26 mouse cellular contexts compared by ENCODE assay signal in the genomic region with DNA sequence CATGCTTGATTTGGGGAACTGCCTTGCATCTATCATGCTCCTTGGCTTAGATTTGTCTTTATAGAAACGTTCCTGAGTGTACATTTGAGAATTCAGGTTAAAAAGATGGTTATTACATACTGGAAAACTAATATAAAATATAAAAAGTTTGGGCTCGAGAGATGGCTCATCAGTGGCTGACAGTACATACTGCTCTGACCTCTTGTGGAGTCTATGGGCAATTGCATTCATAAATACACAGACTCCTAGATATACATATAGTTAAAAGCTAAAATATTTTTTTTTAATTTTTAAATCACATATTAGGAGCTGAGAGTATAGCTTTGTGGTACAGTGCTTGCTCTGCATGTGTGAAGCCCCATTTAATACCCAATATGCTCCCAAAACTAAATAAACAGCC. TPM values are rescaled to one million over a fixed set of nuclear protein-coding genes. Genes with fewer than 3 reads are reported as not detected.
DNase-seq lines count a peak whose midpoint lies in the region; ATAC-seq and TF ChIP-seq lines count a peak whose summit lies in the region.
"Had no signal": no experiment of that assay in that cellular context is flagged by ENCODE, and none has a peak within 500 bp of the region (broad histone marks: within the 10 kb centered on the region; RNA-seq: fewer than 3 reads in every experiment).

No protein-coding gene starts in this region.

- H3K4me2 ChIP-seq in forebrain, postnatal 0 days (ENCODE audit: low read depth): no peak overlapping the region
- no peak overlapping the region for H3K4me2 ChIP-seq in forebrain, embryonic 16.5 days (ENCODE audit: low read length)
- H3K4me2 ChIP-seq: embryonic facial prominence, embryonic 12.5 days; forebrain, embryonic 15.5 days; hindbrain, embryonic 15.5 days; midbrain, embryonic 11.5 days; neural tube, embryonic 13.5 days had no signal

- intact Hi-C loops in left cerebral cortex, adult 2 months (cut with DNase I): no loop called here
- intact Hi-C loops in left cerebral cortex, postnatal 14 days (cut with DNase I): no loop called here

- DNase-seq in forebrain, postnatal 0 days: no peak
- DNase-seq in left cerebral cortex, adult 2 months (ENCODE audit: extremely low spot score in 1 of 2, low spot score in 2 of 2): no peak
- DNase-seq in left cerebral cortex, postnatal 14 days (ENCODE audit: low spot score in 2 of 2): no peak
- DNase-seq in 416B (ENCODE audit: low read depth): peak; percentile 25
- DNase-seq in cerebellum, adult 9-10 months: no peak
- DNase-seq: adrenal gland, adult 8-10 months; cerebellum, postnatal 10 days; heart, adult 11 months; heart, postnatal 36 days; kidney, adult 11 months; left cerebral cortex, postnatal 4 days; lung, adult 2 months; lung, postnatal 36 days had no signal

- no peak for ATAC-seq in forebrain, postnatal 0 days
- no peak for ATAC-seq in forebrain, embryonic 16.5 days
- ATAC-seq in megakaryocyte progenitor cell, adult 5-6 weeks (replicated peaks; ENCODE audit: poor library complexity): peak; percentile 52; the same call in 1 of the 2 replicates
- ATAC-seq: forebrain, embryonic 15.5 days had no signal

- H3K9me3 ChIP-seq in forebrain, postnatal 0 days (ENCODE audit: low read length): no peaks in the 10 kb centered on the region
- H3K9me3 ChIP-seq in forebrain, embryonic 16.5 days (ENCODE audit: control insufficient read depth, low read length): no peaks in the 10 kb centered on the region
- H3K9me3 ChIP-seq: embryonic facial prominence, embryonic 12.5 days; forebrain, embryonic 15.5 days; hindbrain, embryonic 15.5 days; neural tube, embryonic 13.5 days had no signal

- no peaks in the 10 kb centered on the region for H3K4me1 ChIP-seq in forebrain, postnatal 0 days (ENCODE audit: insufficient read depth)
- H3K4me1 ChIP-seq in forebrain, embryonic 16.5 days (replicated peaks; ENCODE audit: control insufficient read depth, insufficient read depth, low read length): no peaks in the 10 kb centered on the region
- H3K4me1 ChIP-seq: embryonic facial prominence, embryonic 12.5 days; forebrain, embryonic 15.5 days; hindbrain, embryonic 15.5 days; neural tube, embryonic 13.5 days had no signal

- no peak overlapping the region for H3K4me3 ChIP-seq in forebrain, postnatal 0 days (ENCODE audit: low read depth, low read length)
- no peak overlapping the region for H3K4me3 ChIP-seq in forebrain, embryonic 16.5 days (replicated peaks; ENCODE audit: low read length)
- H3K4me3 ChIP-seq in left cerebral cortex, adult 2 months: no peak overlapping the region
- H3K4me3 ChIP-seq: embryonic facial prominence, embryonic 12.5 days; erythroblast, embryonic 14.5 days; forebrain, embryonic 15.5 days; hindbrain, embryonic 15.5 days; neural tube, embryonic 13.5 days had no signal

- no peaks in the 10 kb centered on the region for H3K27me3 ChIP-seq in forebrain, postnatal 0 days (ENCODE audit: insufficient read depth, low read length)
- H3K27me3 ChIP-seq in forebrain, embryonic 16.5 days (replicated peaks; ENCODE audit: control insufficient read depth, insufficient read depth, low read length): no peaks in the 10 kb centered on the region
- H3K27me3 ChIP-seq: CH12.LX; embryonic facial prominence, embryonic 12.5 days; forebrain, embryonic 15.5 days; hindbrain, embryonic 15.5 days; neural tube, embryonic 13.5 days had no signal

- no peak overlapping the region for H3K27ac ChIP-seq in forebrain, postnatal 0 days (ENCODE audit: low read depth, low read length)
- no peak overlapping the region for H3K27ac ChIP-seq in forebrain, embryonic 16.5 days (ENCODE audit: low read length)
- no peak overlapping the region for H3K27ac ChIP-seq in left cerebral cortex, adult 2 months
- H3K27ac ChIP-seq: embryonic facial prominence, embryonic 12.5 days; forebrain, embryonic 15.5 days; hindbrain, embryonic 15.5 days; neural tube, embryonic 13.5 days had no signal

- H3K36me3 ChIP-seq in forebrain, postnatal 0 days (ENCODE audit: insufficient read depth): peaks cover 32% of the 10 kb centered on the region
- peaks cover 2% of the 10 kb centered on the region; the same call in 1 of the 2 replicates for H3K36me3 ChIP-seq in forebrain, embryonic 16.5 days (ENCODE audit: control insufficient read depth, insufficient read depth)

- 76% methylated on average over 2 of the region's 2 CpGs for WGBS in forebrain, postnatal 0 days
- 81% methylated on average over 2 of the region's 2 CpGs for WGBS in forebrain, embryonic 16.5 days

- no peak overlapping the region for H3K9ac ChIP-seq in forebrain, postnatal 0 days
- no peak overlapping the region for H3K9ac ChIP-seq in forebrain, embryonic 16.5 days (replicated peaks; ENCODE audit: low read depth, low read length)
- H3K9ac ChIP-seq: embryonic facial prominence, embryonic 12.5 days; forebrain, embryonic 15.5 days; hindbrain, embryonic 15.5 days; neural tube, embryonic 13.5 days had no signal

- peak; percentile 22; the same call in 1 of the 2 replicates for TF ChIP-seq CTCF in forebrain, postnatal 0 days (IDR thresholded peaks at IDR 0.05; ENCODE audit: low read depth)
- TF ChIP-seq CTCF in left cerebral cortex, adult 2 months (IDR thresholded peaks at IDR 0.05): peak; percentile 52

RNA-seq across cellular contexts. Expression of a gene that starts 31.6 kb away (rescaled TPM):
- total RNA-seq in forebrain, postnatal 0 days (2014; rRNA removed): 29.6 and 44.3 TPM in 2 replicates
- 14.0 and 18.0 TPM in 2 replicates for polyA plus RNA-seq in forebrain, postnatal 0 days (2015; fragmentation: Nextera tagmentation; extraction: Ambion mirVana)
- 47.1 and 48.3 TPM in 2 replicates for polyA plus RNA-seq in forebrain, embryonic 16.5 days (2015; fragmentation: Nextera tagmentation; extraction: Ambion mirVana)
- 10 to 100 TPM; 45.1 to 46.4 TPM for total RNA-seq in left cerebral cortex, adult 2 months (2021)
- 10 to 100 TPM; 37.0 to 37.8 TPM for total RNA-seq in left cerebral cortex, postnatal 14 days (2021)
- total RNA-seq in megakaryocyte progenitor cell, adult 5-6 weeks (2015): 30.6 and 31.0 TPM in 2 replicates
- total RNA-seq in megakaryocyte progenitor cell, adult 5-6 weeks (2017): 68.8 and 117 TPM in 2 replicates

RNA-seq across cellular contexts. Expression of a gene that starts 31.8 kb away (rescaled TPM):
- 9.8 and 13.5 TPM in 2 replicates for total RNA-seq in forebrain, postnatal 0 days (2014; rRNA removed)
- polyA plus RNA-seq in forebrain, postnatal 0 days (2015; fragmentation: Nextera tagmentation; extraction: Ambion mirVana): 5.8 and 8.3 TPM in 2 replicates
- 13.3 and 13.7 TPM in 2 replicates for polyA plus RNA-seq in forebrain, embryonic 16.5 days (2015; fragmentation: Nextera tagmentation; extraction: Ambion mirVana)
- 1 to 10 TPM; 4.0 to 5.3 TPM for total RNA-seq in left cerebral cortex, adult 2 months (2021)
- 1 to 10 TPM; 5.9 to 7.8 TPM for total RNA-seq in left cerebral cortex, postnatal 14 days (2021)
- total RNA-seq in megakaryocyte progenitor cell, adult 5-6 weeks (2015): 13.7 and 19.4 TPM in 2 replicates
- total RNA-seq in megakaryocyte progenitor cell, adult 5-6 weeks (2017): 31.5 and 33.8 TPM in 2 replicates

RNA-seq across cellular contexts. Expression of a gene that starts 38.0 kb away (rescaled TPM):
- 0.69 and 1.2 TPM in 2 replicates for total RNA-seq in forebrain, postnatal 0 days (2014; rRNA removed)
- 0.05 and 0.16 TPM in 2 replicates for polyA plus RNA-seq in forebrain, postnatal 0 days (2015; fragmentation: Nextera tagmentation; extraction: Ambion mirVana)
- 0.17 and 0.24 TPM in 2 replicates for polyA plus RNA-seq in forebrain, embryonic 16.5 days (2015; fragmentation: Nextera tagmentation; extraction: Ambion mirVana)
- total RNA-seq in left cerebral cortex, adult 2 months (2021): 1 to 10 TPM in 1 of 2 experiments, under 1 TPM in 1; 0.93 to 1.3 TPM
- under 1 TPM; 0.40 TPM for total RNA-seq in left cerebral cortex, postnatal 14 days (2021)
- not detected in 2 replicates for total RNA-seq in megakaryocyte progenitor cell, adult 5-6 weeks (2015)
- total RNA-seq in megakaryocyte progenitor cell, adult 5-6 weeks (2017): 0.03 and 0.12 TPM in 2 replicates

RNA-seq across cellular contexts. Expression of a gene that starts 38.2 kb away (rescaled TPM):
- not detected in 2 replicates for total RNA-seq in forebrain, postnatal 0 days (2014; rRNA removed)
- 0.18 TPM in 1 of 2 replicates, not detected in the other for polyA plus RNA-seq in forebrain, postnatal 0 days (2015; fragmentation: Nextera tagmentation; extraction: Ambion mirVana)
- not detected in 2 replicates for polyA plus RNA-seq in forebrain, embryonic 16.5 days (2015; fragmentation: Nextera tagmentation; extraction: Ambion mirVana)
- not detected for total RNA-seq in left cerebral cortex, adult 2 months (2021)
- not detected for total RNA-seq in left cerebral cortex, postnatal 14 days (2021)
- total RNA-seq in megakaryocyte progenitor cell, adult 5-6 weeks (2015): not detected in 2 replicates
- not detected in 2 replicates for total RNA-seq in megakaryocyte progenitor cell, adult 5-6 weeks (2017)
- total RNA-seq: CH12.LX; gastrocnemius, adult 18-20 months; heart, postnatal 36 days; layer of hippocampus, adult 8-10 months; left cerebral cortex, postnatal 4 days; liver, adult 2 months had no signal
- polyA plus RNA-seq: erythroblast, embryonic 14.5 days; forebrain, embryonic 15.5 days; liver, adult 2 months; lung, adult 2 months; midbrain, embryonic 11.5 days; stomach, embryonic 16.5 days had no signal
